Mouse (Mus musculus): ENCODE data around the gene Rnasek. TPM values are rescaled to one million over a fixed set of nuclear protein-coding genes. Genes with fewer than 3 reads are reported as not detected.
A peak's percentile ranks its signal among the peaks of the same experiment; 100 is the strongest.

The Rnasek gene
- polyA plus RNA-seq, 1 experiment from 2014 or later, result 241 TPM

DNA sequence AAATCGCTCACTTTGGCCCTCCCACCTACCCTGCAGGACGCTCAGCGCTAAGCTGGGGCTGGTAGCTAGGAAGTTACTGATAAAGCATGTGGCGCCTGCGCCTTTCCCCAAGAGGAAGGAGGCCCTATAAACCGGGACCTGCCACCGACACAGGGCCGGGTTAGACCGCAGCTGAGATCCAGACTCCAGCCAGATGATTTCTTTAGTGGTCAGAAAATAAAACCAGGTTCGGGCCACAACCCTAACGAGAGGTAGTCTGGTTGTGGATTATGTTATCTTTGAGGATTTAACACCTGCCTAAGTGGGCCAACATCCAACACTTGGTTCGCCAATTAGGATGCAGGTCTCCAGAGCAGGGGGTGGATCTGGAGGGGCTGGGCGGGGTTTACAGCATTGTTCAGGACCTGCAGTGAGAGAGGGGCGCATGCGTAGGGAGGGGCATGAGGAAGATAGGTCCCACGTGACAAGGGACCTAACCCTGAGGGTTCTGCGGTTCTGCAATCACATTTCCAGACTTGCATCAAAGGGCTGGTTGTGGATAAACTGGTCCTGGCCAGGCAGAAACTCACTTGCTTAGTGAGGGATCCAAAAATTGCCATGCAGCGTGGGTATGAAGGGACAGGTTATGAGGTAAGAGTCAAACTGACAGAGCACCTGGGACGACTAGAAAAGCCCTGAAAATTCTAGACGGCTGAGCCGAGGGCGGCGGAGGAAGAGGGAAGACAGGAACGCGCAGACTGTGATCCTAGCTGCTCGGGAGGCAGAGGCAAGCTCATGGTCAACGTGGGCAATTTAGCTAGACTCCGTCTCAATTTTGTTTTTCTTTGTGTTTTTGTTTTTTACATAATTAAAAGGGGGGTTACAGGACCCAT, 18.7 kb downstream of the Rnasek start, which contains the start of gene Slc16a13:
Slc16a13 (minus strand) TSS at position 334 of the 872 bp plus-strand sequence.
- ATAC-seq (peak; percentile 87), DNase-seq (peak; percentile 92)
- Histone ChIP-seq H3K36me3 (replicated peaks; ENCODE audit: insufficient read depth, low read length) (no peaks in the 10 kb centered on the region), H3K27me3 (ENCODE audit: insufficient read depth, low read length) (peaks cover 13% of the 10 kb centered on the region), H3K4me3 (ENCODE audit: low read depth, low read length) (peak within 1 kb of the TSS; percentile 61), H3K9ac (replicated peaks) (peak within 1 kb of the TSS; percentile 73), H3K9me3 (ENCODE audit: low read length) (no peaks in the 10 kb centered on the region), H3K4me2 (ENCODE audit: low read depth, low read length) (peak within 1 kb of the TSS; percentile 97), H3K27ac (ENCODE audit: low read depth) (peak within 1 kb of the TSS; percentile 87), H3K4me1 (ENCODE audit: insufficient read depth) (peaks cover 24% of the 10 kb centered on the region)
- 1% methylated on average over 28 of the region's 28 CpGs for WGBS (ENCODE audit: insufficient replicate concordance)
- TF ChIP-seq CTCF (IDR thresholded peaks at IDR 0.05; ENCODE audit: low read depth) (no peak), EP300 (IDR thresholded peaks at IDR 0.05; ENCODE audit: low read depth) (peak; percentile 56; the same call in 1 of the 2 replicates)

DNA sequence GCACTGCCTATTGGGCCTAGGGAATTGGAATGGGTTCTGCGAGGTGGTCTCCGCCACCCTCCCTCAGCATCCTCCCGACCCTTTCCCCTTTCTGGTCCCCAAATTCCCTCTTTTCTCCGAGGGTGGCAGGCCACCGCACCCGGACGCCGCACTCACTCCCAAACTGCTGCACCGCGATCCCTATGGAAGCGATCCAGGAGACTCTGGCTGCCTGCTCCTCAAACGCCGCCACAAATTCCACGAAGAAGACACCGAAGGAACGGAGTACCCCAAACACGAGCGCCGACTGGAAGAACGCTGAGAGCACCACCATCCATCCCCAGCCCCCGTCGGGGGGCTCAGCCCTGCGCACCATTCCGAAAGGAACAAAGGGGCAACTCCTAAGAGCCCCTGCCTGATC, 19.3 kb downstream of the Rnasek start:
- Histone ChIP-seq H3K9me3 (ENCODE audit: low read length) (no peaks in the 10 kb centered on the region), H3K4me1 (ENCODE audit: insufficient read depth) (peaks cover 24% of the 10 kb centered on the region), H3K9ac (replicated peaks) (peak overlapping the region; percentile 73), H3K36me3 (replicated peaks; ENCODE audit: insufficient read depth, low read length) (no peaks in the 10 kb centered on the region), H3K4me3 (ENCODE audit: low read depth, low read length) (peak overlapping the region; percentile 61), H3K27ac (ENCODE audit: low read depth) (peak overlapping the region; percentile 87), H3K4me2 (ENCODE audit: low read depth, low read length) (peak overlapping the region; percentile 97), H3K27me3 (ENCODE audit: insufficient read depth, low read length) (peaks cover 16% of the 10 kb centered on the region)
- ATAC-seq (no peak), DNase-seq (no peak)
- WGBS (ENCODE audit: insufficient replicate concordance), result 3% methylated on average over 24 of the region's 24 CpGs
- no peak for TF ChIP-seq EP300 (IDR thresholded peaks at IDR 0.05; ENCODE audit: low read depth)
- TF ChIP-seq CTCF (IDR thresholded peaks at IDR 0.05; ENCODE audit: low read depth), result no peak

DNA sequence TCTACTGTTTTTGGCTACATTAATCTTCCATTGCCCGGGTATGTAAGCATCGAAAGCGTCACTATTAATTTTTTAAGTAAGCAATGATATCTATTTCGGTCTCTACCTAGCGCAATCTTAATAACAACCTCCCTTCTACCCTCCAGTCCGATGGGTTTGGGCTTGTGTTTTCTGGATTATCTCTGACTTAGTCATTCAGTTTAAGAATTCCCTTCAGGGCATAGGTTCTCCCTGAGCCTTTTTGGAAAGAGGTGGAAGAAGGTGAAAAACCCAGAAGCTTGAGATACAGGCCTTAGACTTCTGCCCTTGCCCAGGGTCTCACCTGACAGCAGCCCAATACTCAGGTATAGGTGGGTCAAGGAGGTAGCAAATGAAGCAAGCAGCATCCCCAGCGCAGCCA, 19.8 kb downstream of the Rnasek start:
- peaks cover 17% of the 10 kb centered on the region for H3K27me3 ChIP-seq (ENCODE audit: insufficient read depth, low read length)
- peak overlapping the region; percentile 97 for H3K4me2 ChIP-seq (ENCODE audit: low read depth, low read length)
- no peaks in the 10 kb centered on the region for H3K9me3 ChIP-seq (ENCODE audit: low read length)
- TF ChIP-seq CTCF (IDR thresholded peaks at IDR 0.05; ENCODE audit: low read depth) (no peak), EP300 (IDR thresholded peaks at IDR 0.05; ENCODE audit: low read depth) (no peak)
- ATAC-seq (no peak), DNase-seq (no peak)
- peak overlapping the region; percentile 61 for H3K4me3 ChIP-seq (ENCODE audit: low read depth, low read length)
- H3K4me1 ChIP-seq (ENCODE audit: insufficient read depth), result peaks cover 24% of the 10 kb centered on the region
- H3K9ac ChIP-seq (replicated peaks), result peak overlapping the region; percentile 73
- 65% methylated on average over 7 of the region's 7 CpGs for WGBS (ENCODE audit: insufficient replicate concordance)
- no peak overlapping the region; the same call in 1 of the 2 replicates for H3K27ac ChIP-seq (ENCODE audit: low read depth)
- H3K36me3 ChIP-seq (replicated peaks; ENCODE audit: insufficient read depth, low read length), result no peaks in the 10 kb centered on the region

DNA sequence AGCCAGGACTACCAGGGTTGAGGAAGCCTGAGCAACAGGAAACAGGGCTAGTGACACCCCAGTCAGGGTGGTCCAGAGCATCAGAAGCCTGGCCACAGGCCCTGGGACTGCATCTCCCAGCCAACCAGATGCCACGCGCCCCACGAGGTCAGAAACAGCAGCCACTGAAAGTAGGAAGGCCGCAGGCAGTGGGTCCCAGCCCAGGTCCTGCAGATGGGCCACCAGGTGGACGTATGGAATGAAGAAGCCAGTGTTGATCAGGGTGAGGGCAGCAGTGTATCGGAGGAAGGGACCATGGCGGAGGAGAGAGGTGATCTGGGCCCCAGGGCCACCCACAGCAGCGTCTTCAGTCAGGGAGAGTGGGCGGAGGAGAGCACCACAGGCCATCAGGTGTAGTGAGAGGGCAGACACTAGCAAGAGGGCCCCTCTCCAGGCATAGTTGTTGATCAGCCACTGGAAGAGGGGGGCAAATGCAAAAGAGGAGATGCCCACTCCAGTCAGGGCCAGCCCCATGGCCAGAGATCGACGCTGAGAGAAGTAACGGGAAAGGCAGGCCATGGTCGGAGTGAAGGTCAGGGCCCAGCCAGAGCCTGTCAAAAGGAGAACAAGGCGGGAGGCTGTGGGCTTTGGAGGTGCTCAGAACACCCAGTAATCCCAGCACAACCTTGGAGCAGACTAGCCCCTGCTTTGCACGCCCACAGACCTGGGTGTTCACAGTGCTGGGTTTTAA, 20.7 kb downstream of the Rnasek start:
- Histone ChIP-seq H3K4me3 (ENCODE audit: low read depth, low read length) (no peak overlapping the region), H3K9me3 (ENCODE audit: low read length) (no peaks in the 10 kb centered on the region), H3K4me1 (ENCODE audit: insufficient read depth) (peaks cover 33% of the 10 kb centered on the region), H3K36me3 (replicated peaks; ENCODE audit: insufficient read depth, low read length) (no peaks in the 10 kb centered on the region), H3K27me3 (ENCODE audit: insufficient read depth, low read length) (peaks cover 25% of the 10 kb centered on the region), H3K27ac (ENCODE audit: low read depth) (no peak overlapping the region), H3K9ac (replicated peaks) (no peak overlapping the region), H3K4me2 (ENCODE audit: low read depth, low read length) (no peak overlapping the region)
- no peak for TF ChIP-seq EP300 (IDR thresholded peaks at IDR 0.05; ENCODE audit: low read depth)
- TF ChIP-seq CTCF (IDR thresholded peaks at IDR 0.05; ENCODE audit: low read depth), result no peak
- 91% methylated on average over 15 of the region's 15 CpGs for WGBS (ENCODE audit: insufficient replicate concordance)
- DNase-seq (no peak), ATAC-seq (no peak)

DNA sequence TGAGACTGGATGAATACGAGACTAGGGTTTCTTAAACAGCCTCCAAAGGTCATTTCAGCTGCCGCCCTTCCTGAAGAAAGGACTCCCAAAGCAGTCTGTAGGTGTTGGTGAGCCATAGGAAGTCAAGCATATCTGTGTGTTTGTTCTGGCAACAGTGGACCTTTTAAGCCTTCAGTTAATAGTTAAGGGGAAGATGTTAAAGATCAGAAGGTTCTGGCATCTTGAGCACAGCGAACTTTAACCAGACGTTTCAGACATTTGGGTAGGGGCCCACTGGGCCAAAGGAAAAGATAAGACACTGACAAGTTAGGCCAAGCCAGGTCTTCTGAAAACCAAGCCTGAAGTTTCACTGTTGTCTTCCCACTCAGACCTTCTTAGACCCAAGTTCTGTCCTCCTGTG, 21.6 kb downstream of the Rnasek start:
- WGBS (ENCODE audit: insufficient replicate concordance), result 79% methylated on average over 4 of the region's 4 CpGs
- H3K4me2 ChIP-seq (ENCODE audit: low read depth, low read length), result no peak overlapping the region

DNA sequence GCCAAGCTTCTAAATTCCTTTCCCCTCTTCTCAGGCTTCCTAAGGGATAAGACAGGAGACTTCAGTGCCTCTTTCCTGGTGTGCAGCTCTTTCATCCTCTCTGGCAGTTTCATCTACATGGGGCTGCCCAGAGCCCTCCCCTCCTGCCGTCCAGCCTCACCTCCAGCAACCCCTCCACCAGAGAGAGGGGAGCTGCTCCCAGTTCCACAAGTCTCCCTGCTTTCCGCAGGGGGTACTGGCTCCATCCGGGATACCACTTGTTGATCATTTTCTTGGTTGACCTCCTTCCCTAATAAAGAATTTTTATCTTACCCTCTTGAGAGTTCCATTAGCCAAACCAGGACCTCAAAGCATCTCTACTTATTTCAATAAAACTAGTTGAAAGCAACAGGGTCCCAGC, 23.5 kb downstream of the Rnasek start:
- TF ChIP-seq EP300 (IDR thresholded peaks at IDR 0.05; ENCODE audit: low read depth), result no peak
- TF ChIP-seq CTCF (IDR thresholded peaks at IDR 0.05; ENCODE audit: low read depth), result no peak
- 78% methylated on average over 3 of the region's 3 CpGs for WGBS (ENCODE audit: insufficient replicate concordance)
- no peak overlapping the region for H3K4me2 ChIP-seq (ENCODE audit: low read depth, low read length)
- peaks cover 35% of the 10 kb centered on the region for H3K27me3 ChIP-seq (ENCODE audit: insufficient read depth, low read length)
- H3K9me3 ChIP-seq (ENCODE audit: low read length), result no peaks in the 10 kb centered on the region
- H3K4me1 ChIP-seq (ENCODE audit: insufficient read depth), result peaks cover 22% of the 10 kb centered on the region
- H3K27ac ChIP-seq (ENCODE audit: low read depth), result no peak overlapping the region
- DNase-seq (no peak), ATAC-seq (no peak)
- H3K9ac ChIP-seq (replicated peaks), result no peak overlapping the region
- H3K4me3 ChIP-seq (ENCODE audit: low read depth, low read length), result no peak overlapping the region
- no peaks in the 10 kb centered on the region for H3K36me3 ChIP-seq (replicated peaks; ENCODE audit: insufficient read depth, low read length)

More for the DNA sequence above, 21.6 kb downstream of the Rnasek start:
- Histone ChIP-seq H3K36me3 (replicated peaks; ENCODE audit: insufficient read depth, low read length) (no peaks in the 10 kb centered on the region), H3K27me3 (ENCODE audit: insufficient read depth, low read length) (peaks cover 34% of the 10 kb centered on the region), H3K9ac (replicated peaks) (no peak overlapping the region), H3K27ac (ENCODE audit: low read depth) (no peak overlapping the region), H3K4me3 (ENCODE audit: low read depth, low read length) (no peak overlapping the region), H3K9me3 (ENCODE audit: low read length) (no peaks in the 10 kb centered on the region), H3K4me1 (ENCODE audit: insufficient read depth) (peaks cover 33% of the 10 kb centered on the region)
- DNase-seq, result no peak
- no peak for TF ChIP-seq CTCF (IDR thresholded peaks at IDR 0.05; ENCODE audit: low read depth)
- TF ChIP-seq EP300 (IDR thresholded peaks at IDR 0.05; ENCODE audit: low read depth), result no peak
- ATAC-seq, result no peak
